Mouse (Mus musculus): ENCODE measurements around the gene Pak4.
"Not testable (repeated sequence)": the region's sequence is repeated elsewhere in the genome, so short reads cannot be mapped to it uniquely, and the experiment has no call there.

Pak4 gene

GRCm38 (mm10) chr7:28597642-28598446 lies at the start of gene Pak4, which contains the start of gene Samd4b:
Pak4 (minus strand) TSS chr7:28598185.
Samd4b (minus strand) TSS chr7:28598144.
- peak; percentile 99 for DNase-seq (ENCODE audit: inconsistent ontology term)

GRCm38 (mm10) chr7:28647016-28647415 lies 49.0 kb upstream of the Pak4 start:
- DNase-seq (ENCODE audit: inconsistent ontology term) = no peak

GRCm38 (mm10) chr7:28645947-28646475 lies 48.0 kb upstream of the Pak4 start:
- no peak for DNase-seq (ENCODE audit: inconsistent ontology term)

GRCm38 (mm10) chr7:28645366-28645765 lies 47.4 kb upstream of the Pak4 start:
- peak; percentile 21 for DNase-seq (ENCODE audit: inconsistent ontology term)

- DNase-seq (ENCODE audit: inconsistent ontology term) = no peak
Measured at GRCm38 (mm10) chr7:28641546-28641945, 43.6 kb upstream of the Pak4 start.

GRCm38 (mm10) chr7:28637511-28637910 lies 39.5 kb upstream of the Pak4 start:
- no peak for DNase-seq (ENCODE audit: inconsistent ontology term)

- no peak for DNase-seq (ENCODE audit: inconsistent ontology term)
Measured at GRCm38 (mm10) chr7:28634128-28634527, 36.1 kb upstream of the Pak4 start.

GRCm38 (mm10) chr7:28631073-28631472 lies 33.1 kb upstream of the Pak4 start, which contains the start of gene Acp7:
Acp7 (minus strand) TSS chr7:28631332.
- no peak for DNase-seq (ENCODE audit: inconsistent ontology term)

- DNase-seq (ENCODE audit: inconsistent ontology term) = no peak
Measured at GRCm38 (mm10) chr7:28624791-28625190, 26.8 kb upstream of the Pak4 start.

- DNase-seq (ENCODE audit: inconsistent ontology term) = peak; percentile 21
Measured at GRCm38 (mm10) chr7:28619098-28619715, 21.2 kb upstream of the Pak4 start.

GRCm38 (mm10) chr7:28605951-28606350 lies 8.0 kb upstream of the Pak4 start:
- DNase-seq (ENCODE audit: inconsistent ontology term) = peak; percentile 24

GRCm38 (mm10) chr7:28603788-28604187 lies 5.8 kb upstream of the Pak4 start:
- not testable (repeated sequence) for DNase-seq (ENCODE audit: inconsistent ontology term)

- no peak for DNase-seq (ENCODE audit: inconsistent ontology term)
Measured at GRCm38 (mm10) chr7:28603136-28603535, 5.2 kb upstream of the Pak4 start.

- DNase-seq (ENCODE audit: inconsistent ontology term) = peak; percentile 64
Measured at GRCm38 (mm10) chr7:28601668-28602067, 3.7 kb upstream of the Pak4 start.

- peak; percentile 80 for DNase-seq (ENCODE audit: inconsistent ontology term)
Measured at GRCm38 (mm10) chr7:28601029-28601428, 3.0 kb upstream of the Pak4 start.

GRCm38 (mm10) chr7:28598951-28599350 lies 966 bp upstream of the Pak4 start:
- no peak for DNase-seq (ENCODE audit: inconsistent ontology term)

- peak; percentile 44 for DNase-seq (ENCODE audit: inconsistent ontology term)
Measured at GRCm38 (mm10) chr7:28597277-28597570, 761 bp downstream of the Pak4 start.

GRCm38 (mm10) chr7:28596436-28597276 lies 1.3 kb downstream of the Pak4 start:
- DNase-seq (ENCODE audit: inconsistent ontology term) = peak; percentile 72

- DNase-seq (ENCODE audit: inconsistent ontology term) = peak; percentile 80
Measured at GRCm38 (mm10) chr7:28595751-28596435, 2.1 kb downstream of the Pak4 start.

- peak; percentile 72 for DNase-seq (ENCODE audit: inconsistent ontology term)
Measured at GRCm38 (mm10) chr7:28593206-28594111, 4.5 kb downstream of the Pak4 start.
